Mouse (Mus musculus): ENCODE results near the gene Ylpm1. TPM values are rescaled to one million over a fixed set of nuclear protein-coding genes. Genes with fewer than 3 reads are reported as not detected.

Gene Ylpm1
- total RNA-seq, 4 experiments from 2014 or later: 49.2 to 81.8 (median 54.0) TPM

DNA sequence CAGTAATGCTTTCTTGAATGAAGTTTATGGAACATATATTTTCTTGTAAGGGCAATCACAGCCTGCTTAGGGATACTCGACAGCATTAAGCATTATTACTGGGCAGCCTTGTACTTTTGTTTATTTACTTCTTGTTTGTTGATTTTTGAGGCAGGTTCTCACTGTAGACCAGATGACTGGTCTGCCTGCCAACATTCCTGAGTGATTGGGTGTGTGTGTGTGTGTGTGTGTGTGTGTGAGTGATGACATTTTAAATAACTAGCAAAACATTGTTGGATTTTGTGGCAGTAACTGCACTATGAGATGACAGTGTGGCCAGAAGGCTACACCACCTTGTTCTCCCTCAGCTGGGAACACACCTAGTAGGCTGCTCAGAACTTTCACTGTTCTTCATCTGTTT, 13.7 kb downstream of the Ylpm1 start:
- no peak for DNase-seq

DNA sequence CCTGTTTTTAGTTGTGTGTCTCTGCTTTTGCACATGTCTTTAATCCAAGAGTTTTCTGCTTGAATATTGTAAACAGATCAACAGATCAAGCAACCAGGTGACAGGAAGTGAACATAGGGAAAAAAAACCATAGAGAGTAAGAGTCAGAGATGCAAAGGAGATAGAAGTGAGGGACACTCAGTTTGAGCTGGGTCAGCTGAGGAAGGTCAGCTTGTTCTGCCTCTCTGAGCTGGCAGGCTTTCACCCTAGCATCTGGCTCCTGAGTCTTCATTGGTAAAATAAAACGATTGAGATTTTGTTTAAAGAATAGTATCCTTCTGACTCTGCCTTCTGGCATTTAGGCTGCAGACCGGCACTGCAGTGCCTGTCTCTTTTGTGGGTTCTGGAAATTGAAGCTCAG, 14.4 kb downstream of the Ylpm1 start:
- no peak for DNase-seq

DNA sequence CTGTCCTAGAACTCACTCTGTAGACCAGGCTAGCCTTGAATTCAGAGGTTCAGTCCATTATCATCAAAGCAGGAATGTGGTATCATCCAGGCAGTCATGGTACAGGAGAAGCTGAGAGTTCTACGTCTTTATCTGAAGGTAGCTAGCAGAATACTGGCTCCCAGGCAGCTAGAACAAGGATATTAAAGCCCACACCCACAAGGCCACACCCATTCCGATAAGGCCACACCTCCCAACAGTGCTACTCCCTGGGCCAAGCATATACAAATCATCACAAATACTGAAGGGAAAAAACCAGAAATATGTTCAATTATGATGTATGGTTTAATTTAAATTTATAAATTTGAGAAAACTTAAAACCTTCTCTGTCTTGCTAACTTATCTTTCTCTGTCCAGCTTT, 16.1 kb downstream of the Ylpm1 start:
- no peak for DNase-seq

DNA sequence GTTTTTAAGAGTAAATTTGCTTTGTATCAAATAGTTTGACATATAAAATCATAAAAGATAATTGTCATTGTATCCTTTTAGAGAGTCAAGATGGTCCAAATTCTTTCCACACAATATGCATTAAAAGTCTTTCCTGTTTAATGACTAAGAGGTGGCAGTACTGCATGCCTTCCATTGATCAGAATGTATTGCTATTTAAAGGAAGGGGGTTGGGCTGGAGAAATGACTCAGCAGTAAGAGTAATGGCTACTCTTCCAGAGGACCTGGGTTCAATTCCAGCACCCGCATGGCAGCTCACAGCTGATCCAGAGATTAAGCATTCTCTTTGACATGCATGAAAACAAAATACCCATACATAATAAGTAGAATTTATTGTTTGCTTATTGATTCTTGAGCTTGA, 25.9 kb downstream of the Ylpm1 start:
- no peak for DNase-seq

DNA sequence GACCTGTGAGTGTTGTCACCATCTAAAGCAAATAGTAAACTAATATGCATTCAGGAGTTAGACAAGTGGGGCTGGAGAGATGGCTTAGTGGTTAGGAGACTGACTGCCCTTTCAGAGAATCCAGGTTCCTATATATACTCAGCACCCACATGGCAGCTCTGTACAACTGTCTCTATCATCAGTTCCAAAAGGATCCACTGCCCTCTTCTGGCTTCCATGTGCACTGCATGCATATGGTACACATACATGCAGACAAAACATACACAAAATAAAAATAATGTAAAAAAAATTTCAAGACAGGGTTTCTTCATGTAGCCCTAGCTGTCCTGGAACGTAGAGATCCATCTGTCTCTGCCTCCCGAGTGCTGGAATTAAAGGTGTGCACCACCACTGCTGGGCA, 36.6 kb downstream of the Ylpm1 start:
- no peak for DNase-seq

DNA sequence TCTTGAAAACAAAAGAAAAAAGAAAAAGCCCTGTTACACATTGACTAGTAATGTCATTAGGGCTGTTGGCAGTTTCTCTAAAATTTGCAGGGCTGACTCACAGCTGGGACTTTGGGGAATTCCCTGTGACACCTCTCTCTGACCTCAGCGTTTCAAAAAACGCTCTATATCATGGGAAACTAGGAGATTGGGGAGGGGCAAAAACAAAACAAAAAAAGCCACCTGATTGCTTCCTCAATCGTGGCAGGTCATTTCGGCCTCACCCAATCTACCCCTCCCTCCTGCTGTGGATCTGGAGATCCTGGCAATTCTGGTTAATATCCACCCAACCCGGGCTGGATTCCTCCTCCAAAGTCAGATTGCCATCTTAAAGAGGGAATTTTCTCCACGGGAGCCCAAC, 55.1 kb downstream of the Ylpm1 start:
- DNase-seq: no peak

DNA sequence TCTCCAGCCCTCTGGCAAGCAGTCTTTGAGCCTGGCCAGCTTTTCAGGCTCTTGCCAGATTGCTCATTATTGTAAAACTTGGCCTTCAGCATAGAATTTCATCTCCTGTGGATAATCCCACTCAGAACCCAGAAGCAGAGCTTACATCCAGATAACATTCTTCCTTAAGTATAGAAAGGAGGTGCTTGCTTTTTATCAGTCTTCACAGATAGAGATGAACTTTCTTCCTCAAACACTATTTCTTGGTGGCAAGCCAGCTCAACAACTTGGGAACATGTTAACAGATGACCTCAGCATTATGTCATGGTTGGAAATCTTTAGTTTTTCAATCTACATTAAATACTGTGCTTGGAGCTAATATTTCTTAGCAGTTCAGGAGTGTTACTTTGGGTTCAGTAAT, 74.9 kb downstream of the Ylpm1 start:
- no peak for DNase-seq

DNA sequence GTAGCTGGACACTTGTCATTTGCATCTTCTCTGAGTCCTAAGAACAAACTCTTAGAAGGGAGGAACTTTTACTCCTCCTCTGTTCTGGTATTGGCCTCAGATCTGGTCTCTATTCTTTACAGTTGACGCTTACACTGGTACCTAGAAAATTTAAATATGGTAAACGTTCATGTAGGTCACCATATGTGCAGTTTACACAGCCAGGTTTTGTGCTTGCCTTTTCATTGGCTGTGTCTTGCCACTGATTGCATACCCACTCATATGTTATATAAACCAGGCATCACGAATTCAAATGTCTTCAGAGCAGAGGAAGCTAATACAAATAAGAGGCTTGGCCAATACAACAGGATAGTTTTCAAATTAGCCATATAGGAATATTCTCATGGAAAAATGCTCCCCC, 81.0 kb downstream of the Ylpm1 start:
- no peak for DNase-seq

DNA sequence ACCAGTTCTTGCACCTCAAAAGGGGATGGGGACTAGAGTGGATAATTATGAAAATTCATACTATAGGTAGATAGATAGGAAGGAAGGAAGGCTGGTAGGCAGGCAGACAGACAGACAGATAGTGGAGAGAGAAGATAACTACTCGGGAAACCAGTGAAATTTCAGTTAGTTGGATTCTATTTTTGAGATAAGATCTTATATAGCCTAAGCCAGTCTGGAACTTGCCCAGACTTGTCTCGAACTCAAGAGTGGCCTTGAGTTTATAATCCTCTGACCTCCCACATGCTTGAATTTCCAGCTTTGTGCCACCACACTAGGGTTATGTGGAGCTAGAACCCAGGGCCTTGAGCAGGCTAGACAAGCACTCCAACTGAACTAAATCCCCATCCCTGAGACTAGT, 88.1 kb downstream of the Ylpm1 start:
- no peak for DNase-seq

DNA sequence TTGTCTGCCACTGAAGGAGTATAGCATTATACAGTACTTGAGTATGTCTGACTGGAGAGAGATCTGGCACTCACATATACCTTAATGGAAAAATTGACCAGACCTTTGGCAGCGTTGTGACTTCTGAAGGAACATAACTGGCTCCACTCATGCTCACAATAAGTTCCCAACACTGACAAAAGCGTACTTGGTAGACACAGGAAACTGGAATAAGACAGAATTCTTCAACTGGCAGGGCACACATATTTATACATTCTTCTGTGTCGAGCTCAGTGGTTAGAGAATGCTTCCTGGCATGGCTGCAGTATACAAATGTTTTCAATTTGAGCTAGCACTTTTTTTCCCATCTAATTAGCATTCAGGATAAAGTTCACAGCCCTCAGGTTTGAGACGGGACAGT, 88.8 kb downstream of the Ylpm1 start:
- DNase-seq: no peak

DNA sequence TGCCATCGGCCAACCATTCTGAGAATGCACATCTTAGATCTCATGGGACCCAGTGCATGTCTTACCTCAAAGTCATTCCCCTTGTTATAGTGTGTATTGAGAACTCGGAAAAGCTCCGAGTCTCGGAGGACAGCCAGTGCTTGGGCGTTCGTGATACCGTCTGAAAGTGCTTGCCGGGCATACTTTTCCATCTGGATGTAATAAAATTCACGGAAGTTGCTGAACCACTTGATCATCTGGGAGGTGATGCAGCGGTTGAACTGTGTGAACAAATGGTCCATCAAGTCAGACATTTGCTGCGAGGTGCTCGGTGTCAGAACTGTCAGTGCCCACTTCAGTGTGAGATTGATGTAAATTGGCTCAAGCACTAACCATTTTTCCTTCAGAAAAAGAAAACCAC, 91.7 kb downstream of the Ylpm1 start:
- no peak for DNase-seq

DNA sequence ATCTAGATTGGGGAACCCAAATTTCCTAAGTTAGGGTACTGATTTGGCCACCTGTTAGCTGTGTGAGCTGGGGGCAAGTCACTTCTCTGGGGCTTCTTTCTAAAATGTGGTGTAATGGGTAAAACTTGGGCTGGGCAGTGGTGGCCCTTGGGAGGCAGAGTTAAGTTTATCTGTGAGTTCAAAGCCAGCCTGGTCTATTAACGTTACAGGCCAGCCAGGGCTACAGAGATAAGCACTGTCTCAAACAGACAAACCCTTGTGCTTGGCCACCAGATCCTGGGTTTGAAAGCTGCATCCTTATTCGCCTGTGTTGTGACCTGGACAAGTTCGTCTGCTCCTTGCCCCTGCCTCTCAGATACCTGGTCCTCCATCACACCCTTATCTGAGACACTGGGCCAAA, 95.1 kb downstream of the Ylpm1 start:
- DNase-seq: no peak

DNA sequence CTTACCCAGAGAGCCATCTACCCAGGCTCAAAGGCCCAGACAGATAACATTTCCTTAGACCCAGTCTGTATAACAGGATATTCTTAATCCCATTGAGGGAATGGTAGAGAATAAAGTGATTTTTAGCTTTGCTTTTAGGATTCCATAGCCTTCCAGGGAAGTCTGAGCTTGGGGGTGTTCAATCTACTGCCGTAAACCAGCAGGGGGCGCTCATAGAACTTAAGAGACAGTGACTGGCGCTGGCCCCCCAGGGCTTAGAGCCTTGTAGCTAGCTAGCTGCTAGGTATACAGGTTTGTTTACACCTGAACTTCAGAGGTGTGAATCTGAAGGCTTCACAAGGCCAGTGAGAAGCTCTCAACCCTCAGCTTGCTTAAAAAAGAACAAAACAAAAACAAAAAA, 96.1 kb downstream of the Ylpm1 start:
- no peak for DNase-seq

DNA sequence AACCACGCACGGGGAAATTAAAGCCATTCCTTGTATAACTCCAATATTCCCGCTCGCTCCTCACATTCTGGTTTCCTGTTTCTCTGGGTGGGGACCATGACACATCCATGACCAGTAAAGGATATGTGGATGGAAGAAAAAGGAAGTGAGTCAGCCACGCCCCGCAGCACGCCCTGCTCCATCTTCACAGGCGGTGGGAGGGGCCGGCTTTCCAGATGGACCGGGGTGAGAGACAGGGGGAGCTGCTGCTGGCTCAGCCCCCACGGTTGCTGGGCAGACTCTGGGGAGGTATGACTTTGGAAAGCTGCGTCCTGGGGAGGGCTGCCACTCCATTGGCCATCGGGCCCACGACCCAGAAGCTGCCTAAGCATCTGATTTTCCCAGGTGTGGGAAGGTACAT, 97.9 kb downstream of the Ylpm1 start:
- DNase-seq: no peak

DNA sequence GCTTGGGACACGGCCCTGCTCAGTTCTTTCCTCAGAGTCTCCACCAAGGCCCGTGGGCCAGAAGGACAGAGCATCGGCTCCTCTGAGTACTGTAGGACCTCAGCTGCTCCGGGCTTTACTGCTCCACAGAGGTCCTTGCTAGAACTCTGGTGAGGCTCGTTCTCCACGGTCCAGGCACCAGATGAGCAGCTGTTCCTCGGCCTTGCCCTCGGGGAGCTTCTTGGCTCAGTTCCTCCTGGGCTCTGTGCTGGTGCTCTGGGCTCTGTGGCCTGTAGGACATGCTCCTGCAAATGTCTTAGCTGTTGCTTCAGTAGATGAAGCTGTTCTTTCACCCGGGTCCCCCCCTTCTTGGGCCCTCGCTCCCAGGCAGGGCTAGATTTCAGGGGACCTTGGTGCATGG, 98.6 kb downstream of the Ylpm1 start:
- DNase-seq: no peak

DNA sequence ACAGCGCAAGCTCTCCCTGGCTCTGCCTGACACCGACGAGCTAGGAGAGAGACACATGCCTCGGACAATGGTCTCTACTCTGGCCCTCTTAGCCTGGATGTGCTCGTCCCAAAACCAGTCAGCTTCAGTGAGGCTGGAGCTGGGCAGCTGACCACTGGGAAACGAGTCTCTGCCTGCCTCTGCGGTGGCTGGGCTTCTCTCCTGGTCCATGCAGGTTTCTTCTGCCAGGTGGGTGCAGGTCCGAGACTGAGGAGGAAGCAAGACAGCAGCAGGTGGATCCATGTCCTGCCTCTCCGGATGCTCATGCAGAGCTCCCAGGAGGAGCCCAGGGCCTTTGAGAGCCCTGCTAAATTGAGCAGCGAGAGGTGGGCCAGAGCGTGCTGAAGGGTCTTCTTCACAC, 99.0 kb downstream of the Ylpm1 start:
- DNase-seq: no peak

DNA sequence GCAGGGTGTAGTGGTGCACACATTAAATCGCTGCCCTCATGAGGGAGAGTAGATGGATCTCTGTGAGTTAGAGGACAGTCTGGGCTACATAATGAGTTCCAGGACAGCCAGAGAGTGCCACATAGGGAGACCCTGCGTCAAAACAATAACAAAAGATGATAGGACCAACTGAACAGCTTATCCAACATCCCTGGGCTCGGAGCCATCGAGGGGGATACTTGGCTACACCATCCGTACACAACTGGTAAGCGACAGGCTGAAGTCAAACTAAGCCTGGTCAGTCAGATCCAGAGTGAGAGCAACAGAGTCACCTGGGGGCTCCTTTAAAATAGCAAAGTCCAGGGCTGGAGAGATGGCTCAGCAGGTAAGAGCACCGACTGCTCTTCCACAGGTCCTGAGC, 99.7 kb downstream of the Ylpm1 start:
- no peak for DNase-seq

DNA sequence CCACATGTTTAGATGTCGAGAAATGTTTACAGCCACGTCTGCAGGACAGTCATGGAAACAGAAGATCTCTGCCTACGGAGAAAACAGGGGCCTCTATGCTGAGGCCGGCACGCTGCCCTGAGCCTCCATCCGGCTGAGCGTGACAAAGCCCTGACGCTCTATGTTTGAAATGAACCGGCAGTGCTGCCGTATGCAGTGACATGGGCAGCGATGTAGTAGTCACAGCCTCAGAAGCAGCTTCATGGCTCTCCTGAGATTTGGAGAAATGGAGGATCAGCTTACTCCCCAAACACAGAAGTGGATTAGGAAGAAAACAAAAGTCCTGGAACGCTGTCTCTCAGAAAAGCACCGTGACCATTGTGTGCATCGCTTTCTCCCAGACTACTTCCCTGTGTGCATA, 104.9 kb downstream of the Ylpm1 start:
- no peak for DNase-seq

DNA sequence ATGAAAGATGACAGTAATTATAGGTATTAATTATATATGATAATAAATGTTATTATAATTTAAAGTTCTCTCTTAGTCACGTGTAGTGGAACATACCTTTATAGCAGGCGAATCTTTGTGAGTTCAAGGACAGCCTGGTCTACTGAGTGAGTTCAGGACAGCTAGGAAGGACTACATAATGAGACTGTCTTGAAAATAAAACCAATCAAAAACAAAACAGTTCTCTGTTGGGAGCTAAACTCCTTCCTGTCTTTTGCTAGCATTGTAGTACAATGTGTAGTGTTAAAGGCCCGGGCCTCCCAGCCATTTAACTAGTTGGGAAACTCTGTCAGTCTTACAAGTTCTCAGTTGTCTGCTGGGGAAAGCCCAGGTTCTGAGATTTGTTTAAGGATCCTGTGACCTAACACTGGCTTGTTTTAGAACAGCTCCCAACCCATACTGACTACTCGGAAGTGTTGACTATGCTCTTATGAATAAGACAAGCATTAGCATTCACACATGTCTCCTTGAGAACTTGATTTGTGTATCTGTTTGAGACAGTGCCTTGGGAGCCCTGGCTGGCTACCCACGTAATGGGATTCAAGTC, 105.5 kb downstream of the Ylpm1 start:
- no peak for DNase-seq

DNA sequence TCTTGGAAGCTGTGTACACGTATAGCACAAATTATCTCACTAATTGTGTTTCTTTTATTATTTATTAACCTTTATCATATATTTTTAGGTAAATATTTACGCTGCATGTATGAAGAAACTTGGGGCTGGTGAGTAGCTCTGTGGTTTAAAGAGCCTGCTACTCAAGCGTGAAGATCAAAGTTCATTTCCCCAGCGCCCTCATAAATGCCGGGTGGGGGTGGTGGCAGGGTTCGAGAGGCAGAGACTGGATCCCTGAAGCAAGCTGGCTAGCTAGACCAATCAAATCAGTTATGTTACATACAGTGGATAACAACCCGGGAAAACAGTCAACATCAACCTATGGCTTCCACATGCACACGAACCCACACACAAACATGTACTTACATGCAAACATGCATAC, 107.0 kb downstream of the Ylpm1 start:
- no peak for DNase-seq

DNA sequence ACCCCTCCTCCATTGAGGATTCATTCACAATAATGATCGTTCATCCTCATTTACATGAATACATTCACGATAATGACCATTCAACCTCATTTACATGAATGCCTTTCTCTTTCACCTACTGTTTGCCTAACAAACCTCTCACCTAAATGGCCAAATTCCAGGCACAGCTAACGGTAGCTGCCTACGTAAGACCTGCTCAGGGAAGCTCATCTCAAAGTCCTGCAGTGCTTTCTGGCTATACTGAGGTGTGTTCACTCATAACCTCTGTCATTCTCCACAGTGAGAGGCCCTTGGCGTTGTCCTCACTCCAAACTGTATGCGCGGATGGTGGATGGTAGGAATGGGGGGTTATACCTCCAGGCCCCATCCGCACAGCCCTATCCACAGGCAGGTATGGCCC, 108.7 kb downstream of the Ylpm1 start:
- DNase-seq: no peak

DNA sequence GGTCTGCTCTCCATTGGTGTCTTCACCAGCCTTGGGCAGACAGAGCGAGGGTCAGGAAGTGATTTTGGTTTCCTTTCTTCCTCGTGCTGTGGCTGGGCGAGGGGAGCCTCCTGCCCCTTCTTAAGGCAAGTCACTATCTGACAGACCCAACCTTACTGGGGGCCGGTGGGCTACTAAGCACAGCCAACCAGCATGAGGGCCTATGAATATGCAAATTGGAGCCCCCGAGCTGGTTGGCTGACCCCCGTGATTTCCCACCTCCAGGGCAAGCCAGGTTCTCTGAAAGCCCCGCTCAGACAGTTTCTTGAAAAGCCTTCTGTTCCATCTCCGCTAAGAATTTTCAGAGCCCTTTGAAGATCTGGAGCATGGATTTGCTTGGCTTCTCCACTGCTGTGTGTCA, 110.2 kb downstream of the Ylpm1 start:
- no peak for DNase-seq

DNA sequence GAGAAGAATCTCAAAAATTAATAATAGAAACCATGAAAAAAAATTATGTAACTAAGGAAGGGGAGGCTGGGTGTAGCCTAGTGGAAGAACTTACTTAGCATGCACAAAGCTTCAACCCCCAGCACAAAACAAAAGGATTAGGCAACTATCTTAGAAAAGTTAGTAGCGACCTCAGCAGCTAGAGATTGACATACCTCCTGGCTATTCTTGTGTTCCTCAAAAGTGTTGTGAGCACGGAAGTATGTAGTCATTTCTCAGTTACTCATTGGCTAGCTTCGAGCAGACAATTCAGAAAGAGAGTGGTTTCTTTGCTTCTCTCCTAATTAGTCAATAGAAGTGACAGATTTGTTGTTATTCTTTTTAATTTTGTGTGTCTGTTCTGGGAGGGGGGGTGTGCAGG, 112.5 kb downstream of the Ylpm1 start:
- no peak for DNase-seq

DNA sequence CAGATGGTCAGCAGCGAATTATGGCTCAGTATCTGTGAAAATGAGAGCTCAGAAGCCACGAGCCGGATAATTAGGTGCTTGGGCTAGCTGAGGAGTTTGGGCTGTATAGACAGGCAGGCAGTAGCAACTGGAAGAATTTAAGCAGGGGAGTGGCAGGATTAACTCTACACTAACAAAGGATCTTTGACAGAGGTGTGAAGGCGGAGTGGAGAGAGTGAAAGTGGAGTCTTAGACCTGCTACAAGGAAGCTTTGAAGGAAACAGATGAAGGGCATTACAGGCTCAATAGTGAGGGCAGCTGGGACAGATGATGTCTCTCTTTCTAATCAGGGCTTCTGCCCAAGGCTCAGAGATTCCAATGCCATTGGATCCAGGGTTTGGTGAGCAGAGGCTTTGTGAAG, 113.3 kb downstream of the Ylpm1 start:
- DNase-seq: no peak

DNA sequence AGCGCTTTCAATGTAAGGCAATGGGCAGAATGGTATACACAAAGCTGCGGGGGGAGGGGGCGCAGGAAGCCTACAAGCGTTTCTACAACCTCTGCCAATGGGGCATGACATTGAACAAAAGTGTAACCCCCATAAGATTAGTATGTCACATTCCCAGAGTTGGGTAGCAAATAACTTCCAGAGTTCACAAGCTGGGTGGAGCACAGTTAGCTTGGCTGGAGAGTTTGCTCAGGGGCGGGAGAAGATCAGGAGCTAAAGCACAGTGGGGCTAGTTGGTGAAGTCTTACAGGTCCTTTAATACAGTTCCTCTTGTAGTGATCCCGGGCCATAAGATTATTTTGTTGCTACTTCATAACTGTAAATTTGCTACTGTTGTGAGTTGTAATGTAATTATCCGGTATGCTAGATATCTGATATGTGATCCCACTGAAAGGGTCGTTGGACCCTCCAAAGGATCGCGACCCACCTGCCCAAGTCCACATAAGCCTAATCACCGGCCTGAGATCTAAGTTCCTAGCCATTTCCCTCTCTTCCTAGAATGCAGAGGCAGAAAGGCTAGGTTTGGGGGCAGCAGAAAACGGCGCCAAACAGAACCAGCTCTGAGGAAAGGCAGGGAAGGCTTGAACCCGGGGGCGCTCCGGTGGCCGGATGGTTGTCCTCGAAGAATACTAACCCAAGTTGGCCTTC, 114.0 kb downstream of the Ylpm1 start:
- DNase-seq: no peak
